Mouse (Mus musculus) lung, postnatal 14 days (tissue): ENCODE measurements at regions not wholly inside any gene's neighbourhood (a gene's known extent, or its start where the extent isn't known, plus 50 kb on each side); places are given as distances from the start of the nearest gene placed in this dataset.
A peak's percentile ranks its signal among the peaks of the same experiment; 100 is the strongest.

ENCODE experiments used
- DNase-seq: peaks from one replicate; pipeline ENCODE4 v3.0.0; 2021

DNA sequence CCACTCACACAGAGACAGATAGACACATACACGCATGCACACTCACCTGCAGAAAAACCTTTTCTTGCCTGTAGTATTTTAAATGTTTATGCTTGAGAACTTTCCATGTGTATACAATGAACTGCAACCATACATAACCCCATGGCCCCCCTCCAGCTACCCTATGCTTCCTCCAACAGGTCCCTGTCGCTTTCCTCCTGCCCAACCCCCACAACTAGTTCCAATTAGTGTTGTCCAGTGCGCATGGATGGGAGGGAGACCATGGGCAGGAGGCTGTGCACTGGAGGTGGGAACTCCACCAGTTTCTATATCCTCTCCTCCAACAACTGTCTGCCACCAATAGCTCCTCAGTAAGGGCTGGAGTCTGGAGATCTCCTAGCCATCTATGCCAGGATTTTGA lies 82.9 kb upstream of the Jade1 start:
- no peak for DNase-seq

GRCm38 (mm10) chr3:41469106-41469505 lies 86.4 kb upstream of the Jade1 start:
- no peak for DNase-seq

GRCm38 (mm10) chr3:41467857-41468256 lies 87.7 kb upstream of the Jade1 start:
- DNase-seq: no peak

GRCm38 (mm10) chr3:41465893-41466292 lies 89.6 kb upstream of the Jade1 start:
- DNase-seq: no peak

DNA sequence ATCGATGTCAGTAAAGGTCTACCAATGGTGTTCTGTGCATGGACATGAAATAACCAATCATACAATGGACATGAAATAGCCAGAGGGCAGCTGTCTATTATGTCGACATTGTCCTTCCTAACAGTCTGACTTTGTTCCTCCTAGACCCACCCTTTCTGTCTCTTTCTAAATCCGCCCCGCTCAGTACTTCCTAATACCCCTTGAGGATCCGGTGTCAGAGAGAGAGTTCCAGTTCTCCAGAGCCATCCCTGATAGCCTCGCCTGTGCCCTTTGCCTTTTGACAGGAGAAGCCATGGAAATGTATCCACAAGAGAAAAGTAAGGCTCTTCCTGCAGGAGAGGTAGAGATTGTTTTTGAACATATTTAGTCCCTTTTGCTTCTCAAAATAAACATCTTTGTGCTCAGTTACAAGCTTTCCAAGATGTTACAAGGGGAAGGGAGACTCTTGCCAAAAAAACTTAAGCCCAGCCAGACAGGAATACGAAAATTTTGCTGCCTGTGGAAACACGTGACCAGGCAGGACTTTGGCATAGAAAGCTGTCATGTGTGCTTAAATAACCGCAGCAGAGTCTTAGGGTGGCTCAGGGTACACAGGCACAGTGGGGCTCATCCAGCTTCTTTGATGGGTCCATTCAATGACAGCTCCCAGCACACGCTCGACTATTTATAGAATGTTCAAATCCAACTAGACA lies 92.4 kb upstream of the Jade1 start:
- DNase-seq: peak; percentile 4

DNA sequence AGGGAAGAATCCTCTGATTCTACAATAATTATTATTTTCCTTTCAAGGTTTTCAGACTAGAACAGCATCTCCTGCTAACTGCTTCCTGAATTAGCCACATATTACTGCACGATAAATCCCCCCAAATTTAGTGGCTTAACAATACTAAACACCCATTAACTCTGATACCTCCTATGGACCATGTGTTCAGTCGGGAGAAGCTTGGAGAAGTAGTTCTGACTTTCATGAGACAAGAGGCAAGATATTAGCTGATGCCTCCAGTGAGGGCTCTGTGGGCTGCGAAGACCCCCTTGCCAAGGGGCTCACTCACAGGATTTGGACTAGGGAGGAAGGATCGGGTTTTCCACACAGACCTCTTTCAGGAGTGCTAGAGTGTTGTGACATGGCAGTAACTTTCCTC lies 95.4 kb upstream of the Jade1 start:
- DNase-seq: no peak

DNA sequence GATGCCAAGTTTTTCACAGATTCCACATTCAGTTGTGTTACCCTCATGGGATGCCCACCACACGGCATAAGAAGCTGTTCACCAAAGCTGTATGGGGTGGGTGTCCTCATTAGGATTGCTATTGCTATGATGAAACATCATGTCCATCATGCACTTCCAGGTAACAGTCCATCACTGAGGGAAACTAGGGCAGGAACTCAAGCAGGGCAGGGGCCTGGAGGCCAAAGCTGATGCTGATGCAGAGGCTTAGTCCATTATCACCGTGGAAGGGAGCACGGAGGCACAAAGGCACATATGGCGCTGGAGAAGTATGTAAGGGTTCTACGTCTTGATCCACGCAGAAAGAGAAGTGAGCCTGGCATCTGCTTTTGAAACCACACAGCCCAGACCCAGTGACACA lies 97.4 kb upstream of the Jade1 start:
- DNase-seq: no peak

DNA sequence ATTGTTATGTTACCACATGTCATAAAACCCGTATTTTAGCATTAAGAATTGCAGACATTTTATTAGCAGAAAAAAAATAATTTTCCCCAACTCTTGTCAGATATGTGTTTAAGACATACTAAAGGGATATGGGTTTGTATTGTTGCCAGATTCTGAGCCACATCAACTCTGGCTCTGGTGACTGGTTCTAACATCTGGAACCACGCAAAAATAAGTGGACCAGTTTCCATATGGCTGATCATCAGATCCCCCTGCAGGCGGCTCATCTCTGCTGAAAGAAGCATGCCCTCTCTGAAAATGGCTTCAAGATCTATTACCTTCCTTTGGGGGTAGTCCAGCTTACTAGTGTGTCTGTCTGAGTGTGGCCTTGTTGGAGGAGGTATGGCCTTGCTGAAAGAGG lies 102.0 kb upstream of the Jade1 start:
- DNase-seq: no peak

GRCm38 (mm10) chr3:41452716-41453090 lies 102.8 kb upstream of the Jade1 start:
- DNase-seq: no peak

- no peak for DNase-seq
Observed at GRCm38 (mm10) chr3:41452020-41452715, 103.4 kb upstream of the Jade1 start.

- no peak for DNase-seq
Observed at GRCm38 (mm10) chr3:41450696-41451095, 104.8 kb upstream of the Jade1 start.

DNA sequence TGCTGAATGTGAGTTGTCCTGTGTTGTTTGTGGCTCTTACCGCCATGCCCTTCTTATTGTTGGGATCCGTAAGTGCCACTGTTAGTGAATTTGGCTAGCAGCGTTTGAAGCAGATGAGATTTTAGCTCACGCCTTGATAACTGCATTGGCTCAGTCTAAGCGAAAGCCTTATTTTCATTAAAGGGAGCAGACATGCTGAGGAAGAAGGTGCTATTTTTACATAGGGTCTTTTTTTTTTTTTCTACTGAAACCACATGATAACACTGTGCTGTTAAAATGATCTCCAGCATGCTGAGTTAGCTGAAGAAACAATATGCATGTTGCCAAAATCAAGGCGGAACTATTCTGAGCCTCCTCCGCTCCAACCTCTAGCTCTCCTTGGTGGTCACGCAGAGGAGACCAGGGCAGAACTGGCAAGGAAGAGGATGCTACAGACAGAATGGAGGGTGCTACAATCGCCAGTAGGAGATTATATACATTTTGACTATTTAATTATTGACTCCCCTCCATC lies 111.2 kb upstream of the Jade1 start:
- no peak for DNase-seq

DNA sequence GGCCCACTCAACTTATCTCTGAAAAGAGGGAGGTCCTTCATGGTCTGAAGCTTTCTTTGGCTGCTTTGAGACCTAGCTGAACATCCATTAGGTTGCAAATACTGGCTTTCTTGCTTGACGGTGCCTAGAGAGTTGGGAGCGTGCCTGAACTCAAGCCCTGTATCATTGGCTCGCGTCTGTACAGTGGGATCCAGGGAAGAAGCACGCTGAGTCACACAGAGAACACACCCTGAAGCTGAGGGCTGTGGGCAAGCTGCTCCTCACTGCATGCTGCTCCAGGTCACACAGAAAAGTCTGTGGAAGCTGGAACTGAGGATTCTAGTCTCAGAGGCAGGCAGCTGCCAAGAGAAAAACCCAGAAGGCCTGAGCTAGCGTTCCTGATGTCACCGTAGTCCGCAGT lies 119.3 kb upstream of the Jade1 start:
- no peak for DNase-seq

GRCm38 (mm10) chr3:41433106-41433505 lies 122.4 kb upstream of the Jade1 start:
- no peak for DNase-seq

DNA sequence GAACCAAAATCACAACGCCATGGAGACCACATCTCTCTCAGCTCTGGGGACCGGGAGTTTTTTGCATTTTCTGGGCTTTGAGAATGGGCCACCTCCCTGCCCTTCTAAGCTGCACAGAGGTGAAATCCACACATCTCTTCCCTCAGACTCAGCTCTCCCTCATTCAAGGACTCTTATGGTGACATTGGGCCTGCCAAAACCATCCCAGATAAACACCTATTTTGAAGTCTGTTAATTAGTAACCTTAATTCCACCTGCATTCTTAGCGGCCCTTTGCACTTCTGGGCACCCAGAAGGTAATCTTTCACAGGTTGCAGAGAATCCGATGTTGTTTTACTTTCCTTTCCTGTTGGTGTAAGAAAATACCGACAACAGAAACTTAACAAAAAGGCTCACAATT lies 123.2 kb upstream of the Jade1 start:
- DNase-seq: no peak

- peak; percentile 24 for DNase-seq
Observed at GRCm38 (mm10) chr3:41430191-41430590, 125.3 kb upstream of the Jade1 start.

DNA sequence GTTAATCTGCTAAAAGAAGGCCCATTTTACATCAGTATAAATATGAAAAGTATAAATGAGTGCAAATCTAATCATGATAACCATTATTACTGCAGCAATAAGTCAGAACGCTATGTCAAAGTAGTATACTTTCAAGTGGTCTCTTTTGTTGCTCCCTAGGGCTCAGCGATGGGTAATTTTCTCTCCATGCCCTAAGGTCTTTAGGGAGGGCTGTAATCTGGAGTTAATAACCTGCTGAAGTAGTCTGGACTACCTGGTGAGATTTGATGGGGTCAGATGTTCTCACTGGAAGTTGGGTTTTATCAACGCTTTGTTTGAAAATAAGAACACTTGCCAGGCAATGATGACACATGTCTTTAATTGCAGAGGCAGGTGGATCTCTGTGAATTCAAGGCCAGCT lies 128.6 kb upstream of the Jade1 start:
- DNase-seq: no peak

- no peak for DNase-seq
Observed at GRCm38 (mm10) chr3:41425863-41426262, 129.7 kb upstream of the Jade1 start.

DNA sequence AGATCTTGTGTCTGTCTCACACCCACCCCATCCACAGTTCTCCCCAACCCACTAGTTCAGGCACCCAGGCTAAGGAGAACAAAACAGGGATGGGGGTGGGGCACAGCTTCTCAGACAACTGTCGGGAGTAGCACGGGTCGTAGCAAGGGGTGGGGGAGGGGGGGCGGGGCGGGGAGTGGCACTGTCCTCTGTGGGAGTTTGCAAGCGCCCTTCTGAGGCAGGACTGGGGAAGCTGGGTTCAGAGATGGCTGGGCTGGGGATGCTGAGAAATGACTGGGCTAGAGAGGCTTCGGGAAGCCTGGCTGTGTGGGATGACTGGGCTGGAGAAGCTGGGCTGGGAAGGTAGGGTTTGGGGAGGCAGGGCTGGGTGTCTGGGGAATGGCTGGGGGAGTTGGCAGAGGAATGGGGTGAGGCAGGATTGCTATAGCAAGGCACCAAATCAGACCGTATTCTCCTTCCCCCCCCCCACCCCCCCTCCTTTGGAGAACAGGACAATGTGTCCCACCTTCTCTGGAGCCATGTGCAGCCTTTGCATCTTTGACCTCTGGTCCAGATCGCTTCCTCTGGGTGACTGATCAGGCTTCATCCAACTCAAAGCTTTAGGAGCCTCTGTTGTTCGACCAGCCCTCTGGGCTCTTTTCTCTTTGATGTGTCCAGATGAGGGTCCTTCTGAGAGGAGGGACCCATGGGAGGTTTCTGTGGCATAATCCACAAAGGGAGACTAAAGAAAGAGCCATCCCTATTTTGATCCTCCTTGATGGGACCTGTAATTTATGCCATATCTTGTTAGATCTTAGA lies 131.2 kb upstream of the Jade1 start:
- DNase-seq: no peak

- no peak for DNase-seq
Observed at GRCm38 (mm10) chr3:41423630-41424029, 131.9 kb upstream of the Jade1 start.

DNA sequence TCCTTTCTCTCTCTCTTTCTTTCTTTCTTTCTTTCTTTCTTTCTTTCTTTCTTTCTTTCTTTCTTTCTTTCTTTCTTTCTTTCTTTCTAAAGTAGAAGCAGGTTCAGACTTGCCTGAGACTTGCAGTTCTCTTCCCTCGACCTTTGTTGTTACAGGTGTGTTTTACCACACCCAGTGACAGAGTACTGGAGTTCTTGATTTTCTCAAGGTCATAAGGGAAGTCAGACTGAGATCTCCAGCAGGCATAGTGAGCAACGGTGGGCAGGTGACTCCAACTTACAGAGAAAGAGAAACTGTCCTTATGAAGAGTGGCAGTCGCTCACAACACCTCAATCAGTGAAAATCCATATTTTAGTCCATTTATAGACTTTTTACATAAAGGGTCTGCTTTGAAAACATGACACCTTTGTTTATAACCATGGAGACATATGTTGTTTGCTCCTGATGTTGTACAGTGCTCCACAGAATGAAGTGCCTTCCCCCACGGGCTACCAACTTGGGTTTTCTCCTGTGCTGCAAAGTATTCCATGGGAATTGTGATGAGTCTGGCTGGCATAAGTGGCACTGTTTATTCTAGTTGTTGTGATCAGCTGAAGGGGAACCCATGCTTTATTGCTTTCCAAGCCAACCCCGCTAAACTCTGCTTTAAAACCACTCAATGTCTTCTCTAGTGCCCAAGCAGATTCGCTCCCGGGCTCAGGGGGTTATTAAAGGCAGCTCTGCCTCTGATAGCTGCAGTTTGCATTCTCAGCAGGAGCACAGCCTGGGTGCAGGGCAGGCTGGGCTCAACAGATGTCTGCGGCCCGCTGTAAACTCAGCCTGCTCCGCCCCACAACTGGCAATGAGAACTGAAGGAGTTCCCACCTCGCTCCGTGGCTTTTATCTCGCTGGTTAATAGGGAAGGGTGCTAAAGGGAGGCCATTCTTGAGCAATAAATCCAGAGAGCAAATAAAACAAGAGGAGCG lies 132.6 kb upstream of the Jade1 start:
- DNase-seq: peak; percentile 27

DNA sequence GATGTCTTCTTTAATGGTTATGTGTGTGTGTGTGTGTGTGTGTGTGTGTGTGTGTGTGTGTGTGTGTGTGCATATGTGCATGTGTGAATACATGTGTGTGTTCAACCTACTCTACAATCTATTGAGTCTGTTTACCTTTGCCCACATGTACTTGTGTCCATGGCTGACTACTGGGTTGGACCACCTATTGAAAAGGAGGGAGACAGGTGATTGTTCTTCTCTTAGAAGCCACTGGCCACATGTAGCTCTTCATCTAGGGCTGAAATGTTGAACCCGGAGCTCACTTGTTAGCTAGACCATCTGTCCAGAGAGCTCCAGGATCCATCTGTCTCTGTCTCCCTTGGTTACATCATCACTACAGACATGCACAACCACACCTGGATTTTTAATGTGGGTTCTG lies 141.8 kb upstream of the Jade1 start:
- DNase-seq: no peak

DNA sequence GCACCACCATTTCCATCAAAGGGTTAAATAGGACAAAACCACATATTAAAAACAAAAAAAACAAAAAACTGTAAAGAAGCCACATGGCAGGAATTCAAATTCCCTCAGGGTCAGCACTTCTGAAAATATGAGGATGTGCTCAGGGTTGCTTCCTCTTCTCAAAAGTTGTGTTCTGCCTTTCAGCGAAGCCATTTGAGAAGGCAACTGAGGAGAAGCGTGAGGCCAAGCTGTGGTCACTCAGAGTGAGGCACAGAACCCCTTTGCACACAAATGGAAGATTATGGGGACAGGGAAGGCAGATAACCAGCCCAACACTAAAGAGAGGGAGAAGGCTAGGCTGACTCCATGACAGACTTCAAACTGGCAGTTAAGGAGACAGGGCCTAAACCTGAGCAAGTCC lies 142.8 kb upstream of the Jade1 start:
- DNase-seq: no peak
